Comparison of ENCODE assay signal across 9 mouse cellular contexts in genomic region chr9:119402253-119403235, GRCm38 (mm10). TPM values are rescaled to one million over a fixed set of nuclear protein-coding genes. Genes with fewer than 3 reads are reported as not detected.
DNase-seq lines count a peak whose midpoint lies in the region; ATAC-seq and TF ChIP-seq lines count a peak whose summit lies in the region.
"Had no signal": no experiment of that assay in that cellular context is flagged by ENCODE, and none has a peak within 500 bp of the region (broad histone marks: within the 10 kb centered on the region; RNA-seq: fewer than 3 reads in every experiment).

No protein-coding gene starts in this region.

- H3K9me3 ChIP-seq in intestine, postnatal 0 days (ENCODE audit: control insufficient read depth): no peaks in the 10 kb centered on the region
- H3K9me3 ChIP-seq in limb, embryonic 14.5 days (ENCODE audit: control insufficient read depth, low read length): no peaks in the 10 kb centered on the region
- no peaks in the 10 kb centered on the region for H3K9me3 ChIP-seq in midbrain, embryonic 16.5 days (replicated peaks; ENCODE audit: control insufficient read depth, low read length, poor library complexity, severe bottlenecking)
- no peaks in the 10 kb centered on the region for H3K9me3 ChIP-seq in stomach, postnatal 0 days (ENCODE audit: control insufficient read depth, low read length)

- peak overlapping the region; percentile 99 for H3K4me2 ChIP-seq in intestine, postnatal 0 days (replicated peaks; ENCODE audit: low read depth)
- H3K4me2 ChIP-seq in limb, embryonic 14.5 days (replicated peaks; ENCODE audit: low read depth, low read length, severe bottlenecking): peak overlapping the region; percentile 97
- peak overlapping the region; percentile 94 for H3K4me2 ChIP-seq in midbrain, embryonic 16.5 days (ENCODE audit: low read length)
- H3K4me2 ChIP-seq in stomach, postnatal 0 days (replicated peaks; ENCODE audit: low read depth): peak overlapping the region; percentile 99

- no peaks in the 10 kb centered on the region for H3K27me3 ChIP-seq in intestine, postnatal 0 days (replicated peaks; ENCODE audit: control insufficient read depth, insufficient read depth, low read length)
- no peaks in the 10 kb centered on the region for H3K27me3 ChIP-seq in limb, embryonic 14.5 days (ENCODE audit: control insufficient read depth, insufficient read depth, low read length)
- no peaks in the 10 kb centered on the region for H3K27me3 ChIP-seq in midbrain, embryonic 16.5 days (ENCODE audit: control insufficient read depth, insufficient read depth, low read depth, low read length)
- no peaks in the 10 kb centered on the region for H3K27me3 ChIP-seq in stomach, postnatal 0 days (ENCODE audit: control insufficient read depth, insufficient read depth, low read length)

- H3K36me3 ChIP-seq in intestine, postnatal 0 days (ENCODE audit: control insufficient read depth, insufficient read depth): no peaks in the 10 kb centered on the region
- no peaks in the 10 kb centered on the region for H3K36me3 ChIP-seq in limb, embryonic 14.5 days (ENCODE audit: control insufficient read depth, insufficient read depth, low read length)
- H3K36me3 ChIP-seq in midbrain, embryonic 16.5 days (ENCODE audit: control insufficient read depth, insufficient read depth, low read length): 0 out of 2 replicates have a peak, but pooled peaks cover 3% of the 10 kb centered on the region
- no peaks in the 10 kb centered on the region for H3K36me3 ChIP-seq in stomach, postnatal 0 days (ENCODE audit: control insufficient read depth, insufficient read depth, low read length)

- peaks cover 4% of the 10 kb centered on the region; the same call in 1 of the 2 replicates for H3K4me1 ChIP-seq in cortical plate, adult 2 months (ENCODE audit: control insufficient read depth, insufficient read depth, low read length)
- 0 out of 2 replicates have a peak, but pooled peaks cover 3% of the 10 kb centered on the region for H3K4me1 ChIP-seq in intestine, postnatal 0 days (replicated peaks; ENCODE audit: control insufficient read depth, insufficient read depth, low read length)
- peaks cover 12% of the 10 kb centered on the region for H3K4me1 ChIP-seq in limb, embryonic 14.5 days (ENCODE audit: control insufficient read depth, insufficient read depth, low read length)
- H3K4me1 ChIP-seq in midbrain, embryonic 16.5 days (ENCODE audit: control insufficient read depth, insufficient read depth, low read length): peaks cover 36% of the 10 kb centered on the region
- H3K4me1 ChIP-seq in stomach, postnatal 0 days (replicated peaks; ENCODE audit: control insufficient read depth, insufficient read depth): no peaks in the 10 kb centered on the region

- under 1% methylated on average over 108 of the region's 127 CpGs for WGBS in intestine, postnatal 0 days
- WGBS in limb, embryonic 14.5 days: under 1% methylated on average over 98 of the region's 127 CpGs
- WGBS in midbrain, embryonic 16.5 days: under 1% methylated on average over 108 of the region's 127 CpGs
- under 1% methylated on average over 105 of the region's 127 CpGs for WGBS in stomach, postnatal 0 days

- H3K27ac ChIP-seq in cortical plate, adult 2 months (ENCODE audit: insufficient read depth, low read length): peak overlapping the region; percentile 95
- peak overlapping the region; percentile 98 for H3K27ac ChIP-seq in intestine, postnatal 0 days (ENCODE audit: low read depth, low read length)
- peak overlapping the region; percentile 95 for H3K27ac ChIP-seq in limb, embryonic 14.5 days (replicated peaks; ENCODE audit: low read depth, low read length)
- peak overlapping the region; percentile 96 for H3K27ac ChIP-seq in midbrain, embryonic 16.5 days (ENCODE audit: low read length)
- peak overlapping the region; percentile 99 for H3K27ac ChIP-seq in stomach, postnatal 0 days (replicated peaks)

- no peak for TF ChIP-seq POLR2A in cortical plate, adult 2 months (IDR thresholded peaks at IDR 0.05; ENCODE audit: extremely low read depth, insufficient read depth, low read length)
- 0 out of 2 replicates have a peak, but pooled peaks have one; percentile 27 for TF ChIP-seq POLR2A in limb, embryonic 14.5 days (IDR thresholded peaks at IDR 0.05; ENCODE audit: borderline replicate concordance, extremely low read depth, insufficient read depth, insufficient read length)

- peak overlapping the region; percentile 53 for H3K4me3 ChIP-seq in cortical plate, adult 2 months (ENCODE audit: insufficient read depth, low read length)
- peak overlapping the region; percentile 85 for H3K4me3 ChIP-seq in intestine, postnatal 0 days (ENCODE audit: low read depth, low read length)
- peak overlapping the region; percentile 84 for H3K4me3 ChIP-seq in limb, embryonic 14.5 days (replicated peaks; ENCODE audit: low read length)
- peak overlapping the region; percentile 91 for H3K4me3 ChIP-seq in midbrain, embryonic 16.5 days (ENCODE audit: low read depth, low read length)
- peak overlapping the region; percentile 82 for H3K4me3 ChIP-seq in stomach, postnatal 0 days (ENCODE audit: low read depth, low read length)

- no peak for TF ChIP-seq CTCF in cortical plate, adult 2 months (IDR thresholded peaks at IDR 0.05; ENCODE audit: extremely low read depth, insufficient read depth, low read length)
- TF ChIP-seq CTCF in intestine, postnatal 0 days (IDR thresholded peaks at IDR 0.05; ENCODE audit: low read depth): no peak
- TF ChIP-seq CTCF in stomach, postnatal 0 days (IDR thresholded peaks at IDR 0.05; ENCODE audit: low read depth): no peak

- no peak for ATAC-seq in CD4-positive, CD25-positive, alpha-beta regulatory T cell, adult 4 months
- ATAC-seq in intestine, postnatal 0 days: peak; percentile 62
- ATAC-seq in limb, embryonic 14.5 days (ENCODE audit: low FRiP score, low read depth): peak; percentile 62
- peak; percentile 66 for ATAC-seq in midbrain, embryonic 16.5 days
- ATAC-seq in stomach, postnatal 0 days (ENCODE audit: low FRiP score, low TSS enrichment): peak; percentile 61

- peak overlapping the region; percentile 95 for H3K9ac ChIP-seq in intestine, postnatal 0 days (ENCODE audit: low read depth, low read length)
- peak overlapping the region; percentile 98 for H3K9ac ChIP-seq in limb, embryonic 14.5 days (ENCODE audit: low read depth, low read length, severe bottlenecking)
- peak overlapping the region; percentile 99 for H3K9ac ChIP-seq in midbrain, embryonic 16.5 days (ENCODE audit: low read depth, low read length)
- H3K9ac ChIP-seq in stomach, postnatal 0 days (ENCODE audit: low read length): peak overlapping the region; percentile 98

- no peak for TF ChIP-seq EP300 in stomach, postnatal 0 days (optimal IDR thresholded peaks at IDR 0.05)

- DNase-seq in CD4-positive, CD25-positive, alpha-beta regulatory T cell, adult 2 months (ENCODE audit: low read depth, low spot score): peak; percentile 19
- DNase-seq in gastrocnemius, postnatal 25 days: peak; percentile 40
- DNase-seq in limb, embryonic 14.5 days (ENCODE audit: low spot score): peak; percentile 49
- peak; percentile 66 for DNase-seq in stomach, postnatal 0 days (ENCODE audit: low spot score)

RNA-seq across cellular contexts. Expression of gene Acvr2b, which starts 0.6 kb away (rescaled TPM):
- polyA plus RNA-seq in CD4-positive, CD25-positive, alpha-beta regulatory T cell, adult 4 months (2017; shearing (Covaris generic)): under 1 TPM in 1 of 2 experiments, not detected in 1; 0.46 TPM
- 4.8 and 5.8 TPM in 2 replicates for polyA plus RNA-seq in cortical plate, adult 2 months (2012; rRNA removed)
- total RNA-seq in gastrocnemius, postnatal 25 days (2021): 10 to 100 TPM in 1 of 2 experiments, 1 to 10 TPM in 1; 9.4 to 11.9 TPM
- polyA plus RNA-seq in intestine, postnatal 0 days (2015; fragmentation: Nextera tagmentation; extraction: Ambion mirVana): 5.4 and 5.8 TPM in 2 replicates
- 7.9 and 8.9 TPM in 2 replicates for polyA plus RNA-seq in limb, embryonic 14.5 days (2012; rRNA removed)
- polyA plus RNA-seq in limb, embryonic 14.5 days (2014; fragmentation: Nextera tagmentation; extraction: Ambion mirVana): 18.9 and 23.8 TPM in 2 replicates
- 28.4 and 36.0 TPM in 2 replicates for polyA plus RNA-seq in midbrain, embryonic 16.5 days (2015; fragmentation: Nextera tagmentation; extraction: Ambion mirVana)
- 6.2 and 6.3 TPM in 2 replicates for polyA plus RNA-seq in stomach, postnatal 0 days (2015; fragmentation: Nextera tagmentation; extraction: Ambion mirVana)

RNA-seq across cellular contexts. Expression of gene Slc22a14, which starts 37.2 kb away (rescaled TPM):
- not detected for polyA plus RNA-seq in CD4-positive, CD25-positive, alpha-beta regulatory T cell, adult 4 months (2017; shearing (Covaris generic))
- polyA plus RNA-seq in cortical plate, adult 2 months (2012; rRNA removed): 0.29 TPM in 1 of 2 replicates, not detected in the other
- not detected for total RNA-seq in gastrocnemius, postnatal 25 days (2021)
- polyA plus RNA-seq in intestine, postnatal 0 days (2015; fragmentation: Nextera tagmentation; extraction: Ambion mirVana): 0.12 TPM in 1 of 2 replicates, not detected in the other
- polyA plus RNA-seq in limb, embryonic 14.5 days (2012; rRNA removed): 0.12 and 0.19 TPM in 2 replicates
- polyA plus RNA-seq in limb, embryonic 14.5 days (2014; fragmentation: Nextera tagmentation; extraction: Ambion mirVana): 0.17 and 0.25 TPM in 2 replicates
- 0.11 TPM in 1 of 2 replicates, not detected in the other for polyA plus RNA-seq in midbrain, embryonic 16.5 days (2015; fragmentation: Nextera tagmentation; extraction: Ambion mirVana)
- not detected in 2 replicates for polyA plus RNA-seq in stomach, postnatal 0 days (2015; fragmentation: Nextera tagmentation; extraction: Ambion mirVana)
- total RNA-seq: left cerebral cortex, postnatal 10 days had no signal

RNA-seq across cellular contexts. Expression of gene Exog, which starts 42.2 kb away (rescaled TPM):
- 10 to 100 TPM; 12.6 to 16.2 TPM for polyA plus RNA-seq in CD4-positive, CD25-positive, alpha-beta regulatory T cell, adult 4 months (2017; shearing (Covaris generic))
- 17.9 and 18.1 TPM in 2 replicates for polyA plus RNA-seq in cortical plate, adult 2 months (2012; rRNA removed)
- total RNA-seq in gastrocnemius, postnatal 25 days (2021): 1 to 10 TPM; 1.4 to 1.7 TPM
- 4.4 and 4.6 TPM in 2 replicates for polyA plus RNA-seq in intestine, postnatal 0 days (2015; fragmentation: Nextera tagmentation; extraction: Ambion mirVana)
- 14.4 and 15.0 TPM in 2 replicates for polyA plus RNA-seq in limb, embryonic 14.5 days (2012; rRNA removed)
- polyA plus RNA-seq in limb, embryonic 14.5 days (2014; fragmentation: Nextera tagmentation; extraction: Ambion mirVana): 28.5 and 33.0 TPM in 2 replicates
- polyA plus RNA-seq in midbrain, embryonic 16.5 days (2015; fragmentation: Nextera tagmentation; extraction: Ambion mirVana): 53.3 and 58.6 TPM in 2 replicates
- 8.5 TPM in 2 replicates for polyA plus RNA-seq in stomach, postnatal 0 days (2015; fragmentation: Nextera tagmentation; extraction: Ambion mirVana)

RNA-seq across cellular contexts. Expression of gene Xylb, which starts 45.4 kb away (rescaled TPM):
- under 1 TPM; 0.48 to 0.54 TPM for polyA plus RNA-seq in CD4-positive, CD25-positive, alpha-beta regulatory T cell, adult 4 months (2017; shearing (Covaris generic))
- polyA plus RNA-seq in cortical plate, adult 2 months (2012; rRNA removed): 7.8 and 8.2 TPM in 2 replicates
- under 1 TPM; 0.08 to 0.48 TPM for total RNA-seq in gastrocnemius, postnatal 25 days (2021)
- polyA plus RNA-seq in intestine, postnatal 0 days (2015; fragmentation: Nextera tagmentation; extraction: Ambion mirVana): 10.8 and 11.7 TPM in 2 replicates
- polyA plus RNA-seq in limb, embryonic 14.5 days (2012; rRNA removed): 8.9 and 11.1 TPM in 2 replicates
- 5.2 and 5.5 TPM in 2 replicates for polyA plus RNA-seq in limb, embryonic 14.5 days (2014; fragmentation: Nextera tagmentation; extraction: Ambion mirVana)
- 2.7 and 4.3 TPM in 2 replicates for polyA plus RNA-seq in midbrain, embryonic 16.5 days (2015; fragmentation: Nextera tagmentation; extraction: Ambion mirVana)
- 3.2 and 5.7 TPM in 2 replicates for polyA plus RNA-seq in stomach, postnatal 0 days (2015; fragmentation: Nextera tagmentation; extraction: Ambion mirVana)
